Mouse (Mus musculus) frontal cortex, adult 2 months (tissue): ENCODE results near the gene Gm6588. TPM values are rescaled to one million over a fixed set of nuclear protein-coding genes. Genes with fewer than 3 reads are reported as not detected.

Experiments used
- polyA plus RNA-seq: library from polyadenylated mRNA; depleted of rRNA; stranded (reverse); fragments of >200 nt; gene quantifications from 2 replicates; pipeline ENCODE4 v1.2.3, GENCODE M21; 2012; rRNA removed

Gene Gm6588
- polyA plus RNA-seq, 1 experiment: not detected

Other genes with a start within 250 kb of the Gm6588 start
- 1.4 and 1.9 TPM in 2 replicates for gene Cryba4, start 196.9 kb upstream of the Gm6588 start, polyA plus RNA-seq
- 6.6 and 7.2 TPM in 2 replicates for gene Crybb1, start 193.6 kb upstream of the Gm6588 start, polyA plus RNA-seq
- gene Tpst2, start 172.7 kb upstream of the Gm6588 start, polyA plus RNA-seq: 36.6 and 40.7 TPM in 2 replicates
- 36.6 and 40.0 TPM in 2 replicates for gene Tfip11, start 123.1 kb upstream of the Gm6588 start, polyA plus RNA-seq
- 55.5 and 58.8 TPM in 2 replicates for gene Srrd, start 106.4 kb upstream of the Gm6588 start, polyA plus RNA-seq
- gene Hps4, start 106.3 kb upstream of the Gm6588 start, polyA plus RNA-seq: 41.4 and 42.5 TPM in 2 replicates
- gene Gm6583, start 93.4 kb upstream of the Gm6588 start, polyA plus RNA-seq: 0.04 TPM in 1 of 2 replicates, not detected in the other
- gene Asphd2, start 54.6 kb upstream of the Gm6588 start, polyA plus RNA-seq: 146 and 153 TPM in 2 replicates
- 82.2 and 82.5 TPM in 2 replicates for gene Sez6l, start 127.8 kb downstream of the Gm6588 start, polyA plus RNA-seq